Mouse (Mus musculus): ENCODE data around the gene Sec24b. TPM values are rescaled to one million over a fixed set of nuclear protein-coding genes. Genes with fewer than 3 reads are reported as not detected.

Gene Sec24b
- polyA plus RNA-seq, 1 experiment from 2014 or later: 38.9 TPM

GRCm38 (mm10) chr3:130052116-130052515, 9.2 kb downstream of the Sec24b start:
- no peak for DNase-seq (ENCODE audit: low spot score)
- Histone ChIP-seq H3K27ac (ENCODE audit: low read depth, low read length) (no peak overlapping the region), H3K4me1 (replicated peaks; ENCODE audit: control insufficient read depth, insufficient read depth, low read length) (no peaks in the 10 kb centered on the region), H3K9me3 (ENCODE audit: control insufficient read depth, low read length) (no peaks in the 10 kb centered on the region), H3K4me2 (ENCODE audit: low read depth, low read length, severe bottlenecking) (no peak overlapping the region), H3K4me3 (ENCODE audit: low read depth, low read length) (no peak overlapping the region), H3K36me3 (ENCODE audit: control insufficient read depth, insufficient read depth, low read length) (no peaks in the 10 kb centered on the region), H3K27me3 (ENCODE audit: control insufficient read depth, insufficient read depth, low read length) (no peaks in the 10 kb centered on the region), H3K9ac (ENCODE audit: low read length) (no peak overlapping the region)
- 88% methylated on average over 8 of the region's 8 CpGs for WGBS
- no peak for ATAC-seq (replicated peaks; ENCODE audit: low FRiP score)

GRCm38 (mm10) chr3:130040711-130041110, 20.6 kb downstream of the Sec24b start:
- no peak overlapping the region for H3K27ac ChIP-seq (ENCODE audit: low read depth, low read length)
- H3K9me3 ChIP-seq (ENCODE audit: control insufficient read depth, low read length): peaks cover 4% of the 10 kb centered on the region
- H3K4me2 ChIP-seq (ENCODE audit: low read depth, low read length, severe bottlenecking): no peak overlapping the region
- ATAC-seq (replicated peaks; ENCODE audit: low FRiP score) (no peak), DNase-seq (ENCODE audit: low spot score) (no peak)
- no peaks in the 10 kb centered on the region for H3K27me3 ChIP-seq (ENCODE audit: control insufficient read depth, insufficient read depth, low read length)
- no peak overlapping the region for H3K4me3 ChIP-seq (ENCODE audit: low read depth, low read length)
- H3K36me3 ChIP-seq (ENCODE audit: control insufficient read depth, insufficient read depth, low read length): peaks cover 6% of the 10 kb centered on the region; the same call in 1 of the 2 replicates
- H3K4me1 ChIP-seq (replicated peaks; ENCODE audit: control insufficient read depth, insufficient read depth, low read length): no peaks in the 10 kb centered on the region
- WGBS: 90% methylated on average over 5 of the region's 5 CpGs
- no peak overlapping the region for H3K9ac ChIP-seq (ENCODE audit: low read length)

DNA sequence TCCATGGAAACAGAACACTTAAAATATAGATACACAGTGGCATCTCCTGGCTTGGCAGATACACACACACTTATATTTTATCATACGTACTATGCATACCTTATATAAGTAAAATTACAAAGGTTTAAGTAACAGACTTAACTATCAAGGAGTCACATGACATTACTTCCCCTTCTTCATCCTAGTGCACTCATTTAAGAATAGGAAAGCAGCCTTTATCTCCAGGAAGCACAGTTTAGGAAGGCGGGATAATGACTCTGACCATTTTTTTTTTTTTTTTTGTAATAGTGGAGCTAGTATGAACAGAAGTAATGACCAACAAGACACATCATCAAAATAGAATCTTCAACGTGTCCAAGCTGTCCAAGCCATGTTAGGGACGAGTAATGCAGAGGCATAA, 21.3 kb downstream of the Sec24b start:
- Histone ChIP-seq H3K27me3 (ENCODE audit: control insufficient read depth, insufficient read depth, low read length) (no peaks in the 10 kb centered on the region), H3K36me3 (ENCODE audit: control insufficient read depth, insufficient read depth, low read length) (peaks cover 6% of the 10 kb centered on the region; the same call in 1 of the 2 replicates)

DNA sequence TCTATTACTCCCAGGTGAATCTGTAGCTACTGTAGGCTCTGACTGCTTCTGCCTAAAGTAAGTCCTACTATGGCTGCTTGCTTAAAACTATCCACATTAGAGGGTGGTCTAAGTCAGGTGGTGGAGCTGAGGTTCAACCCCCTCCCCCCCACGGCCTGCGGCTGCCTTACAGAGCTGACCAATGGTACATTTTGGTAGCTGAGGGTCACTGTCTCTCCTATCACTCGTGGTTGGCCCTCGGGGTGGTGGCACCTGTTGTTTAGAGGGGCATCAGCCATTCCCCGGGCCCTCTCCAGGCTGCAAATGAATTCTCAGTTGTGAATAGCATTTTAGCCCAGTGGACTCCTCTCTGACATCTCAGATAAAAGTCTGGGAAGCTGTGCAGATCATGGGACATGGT, 32.6 kb downstream of the Sec24b start:
- Histone ChIP-seq H3K4me1 (replicated peaks; ENCODE audit: control insufficient read depth, insufficient read depth, low read length) (no peaks in the 10 kb centered on the region), H3K27ac (ENCODE audit: low read depth, low read length) (no peak overlapping the region), H3K27me3 (ENCODE audit: control insufficient read depth, insufficient read depth, low read length) (no peaks in the 10 kb centered on the region), H3K9me3 (ENCODE audit: control insufficient read depth, low read length) (no peaks in the 10 kb centered on the region), H3K4me2 (ENCODE audit: low read depth, low read length, severe bottlenecking) (no peak overlapping the region), H3K9ac (ENCODE audit: low read length) (no peak overlapping the region), H3K4me3 (ENCODE audit: low read depth, low read length) (no peak overlapping the region), H3K36me3 (ENCODE audit: control insufficient read depth, insufficient read depth, low read length) (peaks cover 15% of the 10 kb centered on the region)
- DNase-seq (ENCODE audit: low spot score) (no peak), ATAC-seq (replicated peaks; ENCODE audit: low FRiP score) (no peak)
- 98% methylated on average over 5 of the region's 5 CpGs for WGBS

More for the DNA sequence above, 21.3 kb downstream of the Sec24b start:
- no peak overlapping the region for H3K9ac ChIP-seq (ENCODE audit: low read length)
- H3K4me3 ChIP-seq (ENCODE audit: low read depth, low read length): no peak overlapping the region
- 90% methylated on average over 4 of the region's 4 CpGs for WGBS
- no peak overlapping the region for H3K27ac ChIP-seq (ENCODE audit: low read depth, low read length)
- ATAC-seq (replicated peaks; ENCODE audit: low FRiP score): no peak
- peaks cover 4% of the 10 kb centered on the region for H3K9me3 ChIP-seq (ENCODE audit: control insufficient read depth, low read length)
- no peak overlapping the region for H3K4me2 ChIP-seq (ENCODE audit: low read depth, low read length, severe bottlenecking)
- no peak for DNase-seq (ENCODE audit: low spot score)
- no peaks in the 10 kb centered on the region for H3K4me1 ChIP-seq (replicated peaks; ENCODE audit: control insufficient read depth, insufficient read depth, low read length)

DNA sequence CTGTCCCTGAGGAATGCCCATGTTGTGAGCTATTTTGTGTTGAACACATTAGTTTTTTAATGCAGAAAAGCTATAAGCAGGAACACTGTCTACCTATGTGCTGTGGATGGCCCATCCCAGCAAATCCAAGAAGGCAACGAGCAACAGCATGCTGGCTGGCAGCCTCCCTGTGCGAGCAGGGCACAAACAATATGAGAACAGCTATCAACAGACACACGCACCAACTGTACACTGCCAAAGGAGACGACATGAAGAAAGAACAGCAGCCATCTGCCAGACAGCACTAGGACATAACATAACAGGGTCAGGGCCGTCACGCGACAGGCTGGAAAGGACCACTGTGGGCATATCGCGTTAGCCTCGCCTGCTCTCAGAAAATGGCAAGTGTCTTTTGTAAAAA, 35.2 kb downstream of the Sec24b start:
- no peaks in the 10 kb centered on the region for H3K4me1 ChIP-seq (replicated peaks; ENCODE audit: control insufficient read depth, insufficient read depth, low read length)
- no peak overlapping the region for H3K4me2 ChIP-seq (ENCODE audit: low read depth, low read length, severe bottlenecking)
- H3K9ac ChIP-seq (ENCODE audit: low read length): no peak overlapping the region
- no peak for ATAC-seq (replicated peaks; ENCODE audit: low FRiP score)
- H3K27me3 ChIP-seq (ENCODE audit: control insufficient read depth, insufficient read depth, low read length): no peaks in the 10 kb centered on the region
- WGBS: 90% methylated on average over 10 of the region's 10 CpGs
- no peak for DNase-seq (ENCODE audit: low spot score)
- no peak overlapping the region for H3K27ac ChIP-seq (ENCODE audit: low read depth, low read length)
- H3K4me3 ChIP-seq (ENCODE audit: low read depth, low read length): no peak overlapping the region
- no peaks in the 10 kb centered on the region for H3K9me3 ChIP-seq (ENCODE audit: control insufficient read depth, low read length)
- H3K36me3 ChIP-seq (ENCODE audit: control insufficient read depth, insufficient read depth, low read length): peaks cover 15% of the 10 kb centered on the region

DNA sequence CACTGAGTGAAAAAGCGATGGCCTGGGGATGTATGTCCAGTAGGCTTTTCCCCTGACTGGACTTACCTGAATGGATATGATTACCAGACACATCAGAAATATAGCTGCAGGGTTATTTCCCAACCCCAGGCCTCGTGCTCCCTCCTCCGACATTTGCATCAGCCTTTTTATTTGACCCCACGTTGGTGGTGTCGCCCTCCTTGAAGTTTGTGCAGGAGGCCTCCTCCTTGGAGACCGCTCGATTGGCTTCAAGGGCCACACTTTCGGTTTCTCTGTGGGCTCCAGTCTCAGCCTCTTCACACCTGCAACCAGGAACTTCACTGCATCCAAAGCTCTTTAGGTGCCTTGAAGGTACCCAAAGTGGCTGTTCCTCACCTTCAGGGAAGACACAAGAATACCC, 35.8 kb downstream of the Sec24b start:
- H3K4me3 ChIP-seq (ENCODE audit: low read depth, low read length): no peak overlapping the region
- no peak overlapping the region for H3K4me2 ChIP-seq (ENCODE audit: low read depth, low read length, severe bottlenecking)
- no peak overlapping the region for H3K9ac ChIP-seq (ENCODE audit: low read length)
- ATAC-seq (replicated peaks; ENCODE audit: low FRiP score): no peak
- no peak overlapping the region for H3K27ac ChIP-seq (ENCODE audit: low read depth, low read length)
- H3K4me1 ChIP-seq (replicated peaks; ENCODE audit: control insufficient read depth, insufficient read depth, low read length): no peaks in the 10 kb centered on the region
- H3K27me3 ChIP-seq (ENCODE audit: control insufficient read depth, insufficient read depth, low read length): no peaks in the 10 kb centered on the region
- no peak for DNase-seq (ENCODE audit: low spot score)
- H3K36me3 ChIP-seq (ENCODE audit: control insufficient read depth, insufficient read depth, low read length): peaks cover 15% of the 10 kb centered on the region
- H3K9me3 ChIP-seq (ENCODE audit: control insufficient read depth, low read length): no peaks in the 10 kb centered on the region
- WGBS: 95% methylated on average over 8 of the region's 8 CpGs

- H3K4me2 ChIP-seq (ENCODE audit: low read depth, low read length, severe bottlenecking): no peak overlapping the region
- no peaks in the 10 kb centered on the region for H3K27me3 ChIP-seq (ENCODE audit: control insufficient read depth, insufficient read depth, low read length)
- no peak overlapping the region for H3K9ac ChIP-seq (ENCODE audit: low read length)
- no peak for DNase-seq (ENCODE audit: low spot score)
- H3K4me1 ChIP-seq (replicated peaks; ENCODE audit: control insufficient read depth, insufficient read depth, low read length): no peaks in the 10 kb centered on the region
- H3K4me3 ChIP-seq (ENCODE audit: low read depth, low read length): no peak overlapping the region
- 79% methylated on average over 2 of the region's 2 CpGs for WGBS
- H3K9me3 ChIP-seq (ENCODE audit: control insufficient read depth, low read length): no peaks in the 10 kb centered on the region
- no peak overlapping the region for H3K27ac ChIP-seq (ENCODE audit: low read depth, low read length)
- ATAC-seq (replicated peaks; ENCODE audit: low FRiP score): no peak
- H3K36me3 ChIP-seq (ENCODE audit: control insufficient read depth, insufficient read depth, low read length): no peaks in the 10 kb centered on the region; the same call in none of the 2 replicates
Measured at GRCm38 (mm10) chr3:130012943-130013342, 48.4 kb downstream of the Sec24b start.

GRCm38 (mm10) chr3:130011236-130011635, 50.1 kb downstream of the Sec24b start:
- Histone ChIP-seq H3K36me3 (ENCODE audit: control insufficient read depth, insufficient read depth, low read length) (no peaks in the 10 kb centered on the region; the same call in none of the 2 replicates), H3K9ac (ENCODE audit: low read length) (no peak overlapping the region), H3K4me3 (ENCODE audit: low read depth, low read length) (no peak overlapping the region), H3K27me3 (ENCODE audit: control insufficient read depth, insufficient read depth, low read length) (no peaks in the 10 kb centered on the region), H3K27ac (ENCODE audit: low read depth, low read length) (no peak overlapping the region), H3K4me2 (ENCODE audit: low read depth, low read length, severe bottlenecking) (no peak overlapping the region), H3K9me3 (ENCODE audit: control insufficient read depth, low read length) (no peaks in the 10 kb centered on the region), H3K4me1 (replicated peaks; ENCODE audit: control insufficient read depth, insufficient read depth, low read length) (no peaks in the 10 kb centered on the region)
- WGBS: 93% methylated on average over 1 of the region's 1 CpGs
- no peak for DNase-seq (ENCODE audit: low spot score)
- ATAC-seq (replicated peaks; ENCODE audit: low FRiP score): no peak

GRCm38 (mm10) chr3:130006141-130006540, 55.2 kb downstream of the Sec24b start:
- peaks cover 11% of the 10 kb centered on the region for H3K36me3 ChIP-seq (ENCODE audit: control insufficient read depth, insufficient read depth, low read length)
- no peaks in the 10 kb centered on the region for H3K27me3 ChIP-seq (ENCODE audit: control insufficient read depth, insufficient read depth, low read length)
- H3K4me2 ChIP-seq (ENCODE audit: low read depth, low read length, severe bottlenecking): no peak overlapping the region
- ATAC-seq (replicated peaks; ENCODE audit: low FRiP score) (no peak), DNase-seq (ENCODE audit: low spot score) (no peak)
- no peaks in the 10 kb centered on the region for H3K4me1 ChIP-seq (replicated peaks; ENCODE audit: control insufficient read depth, insufficient read depth, low read length)
- WGBS: 96% methylated on average over 7 of the region's 7 CpGs
- H3K27ac ChIP-seq (ENCODE audit: low read depth, low read length): no peak overlapping the region
- no peak overlapping the region for H3K4me3 ChIP-seq (ENCODE audit: low read depth, low read length)
- H3K9me3 ChIP-seq (ENCODE audit: control insufficient read depth, low read length): no peaks in the 10 kb centered on the region
- H3K9ac ChIP-seq (ENCODE audit: low read length): no peak overlapping the region
